Mouse (Mus musculus): ENCODE data around the gene Arhgdia.

GRCm38 (mm10) chr11:120618619-120619535, 37.5 kb upstream of the Arhgdia start:
- TF ChIP-seq CTCF (IDR thresholded peaks at IDR 0.05; ENCODE audit: borderline replicate concordance, insufficient read depth, low read length) (no peak), POLR2A (IDR thresholded peaks at IDR 0.05; ENCODE audit: low read depth, low read length) (no peak)

All from embryonic fibroblast, embryonic 13.5 days (primary cell).